Mouse (Mus musculus): ENCODE measurements at regions not wholly inside any gene's neighbourhood (a gene's known extent, or its start where the extent isn't known, plus 50 kb on each side); places are given as distances from the start of the nearest gene placed in this dataset.

DNA sequence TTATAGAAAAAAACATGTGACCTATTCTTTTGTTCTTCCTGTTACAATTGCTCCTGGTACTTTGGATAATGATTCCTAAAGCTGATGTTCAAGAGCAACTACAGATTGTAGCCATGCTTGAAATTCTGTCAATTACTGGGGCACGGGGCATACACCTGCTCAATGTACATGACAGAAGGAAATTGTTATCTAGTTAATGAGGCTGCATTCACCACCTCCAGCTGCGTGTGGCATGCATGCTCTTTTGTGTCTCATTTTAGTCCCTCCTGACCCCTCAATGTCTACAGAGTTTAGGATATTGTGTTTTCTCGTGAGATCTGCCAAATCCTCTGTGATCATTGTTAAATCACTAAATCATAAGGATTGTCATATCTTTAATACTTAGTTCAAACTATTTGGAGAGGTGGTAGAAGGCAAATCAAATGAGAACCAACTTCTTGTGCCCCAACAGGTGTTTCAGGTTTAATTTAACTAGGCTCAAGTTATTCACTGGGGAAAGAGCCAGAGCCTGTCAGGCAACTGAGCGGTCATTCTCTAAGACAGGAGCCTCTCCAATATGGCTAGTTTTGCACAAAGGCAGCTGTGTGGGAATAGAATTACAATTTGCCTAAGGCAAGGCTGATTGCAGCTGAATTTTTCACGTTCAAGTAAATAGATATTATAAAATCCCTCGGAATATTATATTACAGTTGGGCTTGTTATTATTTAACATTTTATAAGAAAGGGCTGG, 289.9 kb upstream of the Mmadhc start:
- H3K4me1 ChIP-seq (ENCODE audit: control insufficient read depth, insufficient read depth) = no peaks in the 10 kb centered on the region
- no peak overlapping the region for H3K4me3 ChIP-seq (ENCODE audit: low read depth, low read length)
- ATAC-seq (ENCODE audit: insufficient read depth, low read depth) (no peak), DNase-seq (ENCODE audit: low spot score) (no peak)
- no peaks in the 10 kb centered on the region for H3K36me3 ChIP-seq (replicated peaks; ENCODE audit: control insufficient read depth, insufficient read depth, low read length)
- H3K4me2 ChIP-seq (ENCODE audit: low read depth, low read length) = no peak overlapping the region
- no peaks in the 10 kb centered on the region for H3K9me3 ChIP-seq (replicated peaks; ENCODE audit: control insufficient read depth, low read length)
- H3K9ac ChIP-seq (replicated peaks; ENCODE audit: low read depth, low read length) = no peak overlapping the region
- TF ChIP-seq EP300 (IDR thresholded peaks at IDR 0.05; ENCODE audit: low read depth) (no peak), CTCF (IDR thresholded peaks at IDR 0.05; ENCODE audit: low read depth) (no peak)
- 66% methylated on average over 6 of the region's 6 CpGs for WGBS
- H3K27ac ChIP-seq (ENCODE audit: low read depth) = no peak overlapping the region
- H3K27me3 ChIP-seq (ENCODE audit: control insufficient read depth, insufficient read depth, low read length) = no peaks in the 10 kb centered on the region

DNA sequence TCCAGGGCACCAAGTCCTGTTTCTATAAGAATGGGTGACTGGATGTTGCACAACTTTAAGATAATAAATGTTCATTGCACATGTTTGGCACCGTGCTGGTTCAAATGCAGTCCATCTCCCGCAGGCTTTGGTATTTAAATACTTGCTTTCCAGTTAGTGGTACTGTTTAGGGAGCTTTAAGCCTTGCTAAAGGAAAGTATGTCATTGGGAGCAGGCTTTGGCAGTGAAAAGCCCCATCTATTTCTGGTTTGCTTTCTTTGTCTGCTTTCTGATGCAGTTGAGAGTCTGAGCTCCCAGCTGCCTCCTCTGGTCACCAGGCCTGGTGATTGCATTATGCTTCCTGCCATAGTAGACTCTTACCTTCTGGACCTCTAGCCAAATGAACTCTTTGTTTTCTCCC, 283.0 kb upstream of the Mmadhc start:
- H3K4me2 ChIP-seq (ENCODE audit: low read depth, low read length) = no peak overlapping the region
- TF ChIP-seq EP300 (IDR thresholded peaks at IDR 0.05; ENCODE audit: low read depth) (no peak), CTCF (IDR thresholded peaks at IDR 0.05; ENCODE audit: low read depth) (no peak)
- H3K27me3 ChIP-seq (ENCODE audit: control insufficient read depth, insufficient read depth, low read length) = no peaks in the 10 kb centered on the region
- 61% methylated on average over 2 of the region's 2 CpGs for WGBS
- no peaks in the 10 kb centered on the region for H3K9me3 ChIP-seq (replicated peaks; ENCODE audit: control insufficient read depth, low read length)
- no peaks in the 10 kb centered on the region for H3K36me3 ChIP-seq (replicated peaks; ENCODE audit: control insufficient read depth, insufficient read depth, low read length)
- no peak overlapping the region for H3K9ac ChIP-seq (replicated peaks; ENCODE audit: low read depth, low read length)
- ATAC-seq (ENCODE audit: insufficient read depth, low read depth) (no peak), DNase-seq (ENCODE audit: low spot score) (no peak)
- no peak overlapping the region for H3K4me3 ChIP-seq (ENCODE audit: low read depth, low read length)
- H3K4me1 ChIP-seq (ENCODE audit: control insufficient read depth, insufficient read depth) = no peaks in the 10 kb centered on the region
- H3K27ac ChIP-seq (ENCODE audit: low read depth) = no peak overlapping the region

DNA sequence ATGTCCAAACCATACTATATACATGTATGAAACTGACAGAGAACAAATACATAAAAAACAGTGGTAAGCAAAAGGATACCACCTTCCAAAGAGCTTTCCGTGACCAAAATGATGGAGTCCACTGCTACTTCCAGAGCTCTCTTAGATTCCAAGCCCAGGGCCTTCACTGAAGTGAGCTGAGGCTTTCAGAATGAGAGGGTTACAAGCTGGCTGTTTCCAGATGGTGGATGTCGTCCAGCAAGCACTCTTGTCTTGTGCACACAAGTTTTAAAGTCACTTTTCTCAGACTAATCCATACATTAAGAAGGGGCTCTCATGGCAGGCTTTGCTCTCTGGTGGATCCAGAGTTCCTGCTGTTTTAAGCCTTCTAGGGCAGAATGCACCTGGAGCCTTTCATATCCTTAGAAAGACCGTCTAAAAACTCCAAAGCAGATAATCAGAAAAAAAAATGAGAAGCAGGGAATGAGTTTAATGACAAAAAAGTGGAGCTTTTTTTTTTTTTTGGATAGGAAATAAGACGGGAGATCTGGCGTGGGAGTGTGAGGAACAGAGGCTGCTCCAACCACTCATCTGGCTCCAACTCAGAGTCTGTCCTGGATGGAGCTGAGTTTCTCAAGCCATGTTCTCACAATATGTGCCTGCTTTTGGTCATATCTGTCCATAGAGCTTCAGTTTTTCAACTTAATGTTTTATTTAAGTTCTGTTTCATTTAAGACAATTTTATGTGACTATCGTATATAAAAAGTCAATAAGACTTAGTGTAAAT, 281.9 kb upstream of the Mmadhc start:
- Histone ChIP-seq H3K9me3 (replicated peaks; ENCODE audit: control insufficient read depth, low read length) (no peaks in the 10 kb centered on the region), H3K27ac (ENCODE audit: low read depth) (no peak overlapping the region), H3K9ac (replicated peaks; ENCODE audit: low read depth, low read length) (no peak overlapping the region), H3K4me2 (ENCODE audit: low read depth, low read length) (no peak overlapping the region), H3K27me3 (ENCODE audit: control insufficient read depth, insufficient read depth, low read length) (no peaks in the 10 kb centered on the region), H3K36me3 (replicated peaks; ENCODE audit: control insufficient read depth, insufficient read depth, low read length) (no peaks in the 10 kb centered on the region), H3K4me1 (ENCODE audit: control insufficient read depth, insufficient read depth) (no peaks in the 10 kb centered on the region), H3K4me3 (ENCODE audit: low read depth, low read length) (no peak overlapping the region)
- 58% methylated on average over 6 of the region's 6 CpGs for WGBS
- no peak for TF ChIP-seq EP300 (IDR thresholded peaks at IDR 0.05; ENCODE audit: low read depth)
- TF ChIP-seq CTCF (IDR thresholded peaks at IDR 0.05; ENCODE audit: low read depth) = no peak
- DNase-seq (ENCODE audit: low spot score) = no peak
- ATAC-seq (ENCODE audit: insufficient read depth, low read depth) = no peak

DNA sequence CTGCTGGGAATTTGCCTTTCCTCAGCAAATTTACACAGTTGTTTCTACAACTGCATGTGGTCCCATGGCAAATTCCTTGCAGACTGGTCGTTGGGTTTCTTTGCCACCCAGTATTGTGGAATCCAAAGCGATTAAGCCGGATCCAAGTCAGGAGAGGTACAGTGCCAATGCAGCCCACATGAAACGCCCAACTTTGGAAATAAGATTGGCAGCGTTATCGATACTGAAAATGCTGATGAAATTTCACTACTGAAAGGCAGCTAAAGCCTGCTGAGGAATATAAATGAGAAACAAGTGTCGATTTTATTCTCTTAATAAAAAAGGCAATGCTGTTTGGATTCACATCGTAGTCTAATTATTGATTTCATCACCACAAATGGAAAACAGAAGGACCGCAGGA, 281.1 kb upstream of the Mmadhc start:
- H3K27me3 ChIP-seq (ENCODE audit: control insufficient read depth, insufficient read depth, low read length) = no peaks in the 10 kb centered on the region
- no peak overlapping the region for H3K4me3 ChIP-seq (ENCODE audit: low read depth, low read length)
- TF ChIP-seq EP300 (IDR thresholded peaks at IDR 0.05; ENCODE audit: low read depth) (no peak), CTCF (IDR thresholded peaks at IDR 0.05; ENCODE audit: low read depth) (no peak)
- no peak for DNase-seq (ENCODE audit: low spot score)
- no peak overlapping the region for H3K9ac ChIP-seq (replicated peaks; ENCODE audit: low read depth, low read length)
- 84% methylated on average over 9 of the region's 9 CpGs for WGBS
- H3K36me3 ChIP-seq (replicated peaks; ENCODE audit: control insufficient read depth, insufficient read depth, low read length) = no peaks in the 10 kb centered on the region
- H3K27ac ChIP-seq (ENCODE audit: low read depth) = no peak overlapping the region
- no peaks in the 10 kb centered on the region for H3K4me1 ChIP-seq (ENCODE audit: control insufficient read depth, insufficient read depth)
- ATAC-seq (ENCODE audit: insufficient read depth, low read depth) = no peak
- no peak overlapping the region for H3K4me2 ChIP-seq (ENCODE audit: low read depth, low read length)
- H3K9me3 ChIP-seq (replicated peaks; ENCODE audit: control insufficient read depth, low read length) = no peaks in the 10 kb centered on the region

DNA sequence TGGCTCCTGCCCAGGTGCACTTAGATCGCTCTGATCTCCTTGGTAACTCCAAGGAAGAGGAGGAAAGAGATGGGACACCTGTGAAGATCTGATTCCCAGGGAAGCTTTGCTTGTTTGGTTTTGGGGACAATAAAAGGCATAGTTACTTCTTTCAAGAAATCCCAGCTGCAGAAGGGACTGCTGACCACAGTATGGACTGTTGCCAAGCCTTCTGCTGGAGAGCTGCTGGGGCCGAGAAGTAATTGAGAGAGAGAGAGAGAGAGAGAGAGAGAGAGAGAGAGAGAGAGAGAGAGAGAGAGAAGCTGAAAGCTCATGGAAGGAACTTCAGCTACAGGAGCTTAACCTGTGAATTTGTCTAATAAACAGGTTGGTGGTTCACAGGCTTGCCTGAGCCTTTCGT, 276.9 kb upstream of the Mmadhc start:
- H3K4me1 ChIP-seq (ENCODE audit: control insufficient read depth, insufficient read depth) = no peaks in the 10 kb centered on the region
- H3K9me3 ChIP-seq (replicated peaks; ENCODE audit: control insufficient read depth, low read length) = no peaks in the 10 kb centered on the region
- DNase-seq (ENCODE audit: low spot score) (no peak), ATAC-seq (ENCODE audit: insufficient read depth, low read depth) (no peak)
- H3K4me2 ChIP-seq (ENCODE audit: low read depth, low read length) = no peak overlapping the region
- WGBS = 59% methylated on average over 3 of the region's 3 CpGs
- H3K4me3 ChIP-seq (ENCODE audit: low read depth, low read length) = no peak overlapping the region
- H3K36me3 ChIP-seq (replicated peaks; ENCODE audit: control insufficient read depth, insufficient read depth, low read length) = no peaks in the 10 kb centered on the region
- TF ChIP-seq EP300 (IDR thresholded peaks at IDR 0.05; ENCODE audit: low read depth) = no peak
- TF ChIP-seq CTCF (IDR thresholded peaks at IDR 0.05; ENCODE audit: low read depth) = no peak
- H3K27me3 ChIP-seq (ENCODE audit: control insufficient read depth, insufficient read depth, low read length) = no peaks in the 10 kb centered on the region
- H3K27ac ChIP-seq (ENCODE audit: low read depth) = no peak overlapping the region
- H3K9ac ChIP-seq (replicated peaks; ENCODE audit: low read depth, low read length) = no peak overlapping the region
